Mouse (Mus musculus) cerebellum, adult 2 months (tissue): ENCODE data around the gene Cenpp. TPM values are rescaled to one million over a fixed set of nuclear protein-coding genes. Genes with fewer than 3 reads are reported as not detected.
A peak's percentile ranks its signal among the peaks of the same experiment; 100 is the strongest.

Experiments
- DNase-seq, 2 experiments: peaks; one replicate each; pipeline ENCODE4 v3.0.0; 2021
- H3K27ac ChIP-seq: fragments of 200-500 bp; 2 replicates; pipeline ENCODE4 v1.5.1; 2012; ENCODE audit warnings: low read length, control low read depth, inconsistent platforms; ENCODE audit not compliant: insufficient read depth
- H3K27me3 ChIP-seq: fragments of 200-500 bp; 2 replicates; pipeline ENCODE4 v1.6.1; 2012; ENCODE audit warnings: inconsistent platforms, mild to moderate bottlenecking, low read length, moderate library complexity; ENCODE audit not compliant: control insufficient read depth, insufficient read depth
- H3K4me1 ChIP-seq: fragments of 200-500 bp; 2 replicates; pipeline ENCODE4 v1.6.1; 2011; ENCODE audit warnings: low read length; ENCODE audit not compliant: control insufficient read depth, insufficient read depth
- H3K4me3 ChIP-seq: fragments of 200-500 bp; replicated peaks from 2 replicates; pipeline ENCODE3; 2011; ENCODE audit warnings: mild to moderate bottlenecking, low read depth, low read length, control low read depth; ENCODE audit not compliant: insufficient read depth
- CTCF ChIP-seq: fragments of 200-500 bp; IDR thresholded peaks from 2 replicates; pipeline ENCODE4 v1.5.1; 2011; ENCODE audit warnings: low read depth, mild to moderate bottlenecking, control low read depth, low read length, moderate library complexity, borderline replicate concordance; ENCODE audit not compliant: insufficient read depth
- POLR2A ChIP-seq: fragments of 200-500 bp; IDR thresholded peaks from 2 replicates; pipeline ENCODE4 v1.6.1; 2011; ENCODE audit warnings: low read length, control low read depth, borderline replicate concordance; ENCODE audit not compliant: insufficient read depth
- WGBS: fragments of 180-500 bp; shearing (Covaris S2); methylation state at CpG from one replicate; pipeline ENCODE4 v1.1.7; 2018; 5-methylcytosine and 5-hydroxymethylcytosine counted together
- polyA plus RNA-seq: library from polyadenylated mRNA; depleted of rRNA; stranded (reverse); fragments of >200 nt; gene quantifications from 2 replicates; pipeline ENCODE4 v1.2.3, GENCODE M21; 2012

The Cenpp gene
- polyA plus RNA-seq, 1 experiment, result 0.98 TPM

- WGBS, result 73% methylated on average over 5 of the region's 5 CpGs
- TF ChIP-seq CTCF (no peak), POLR2A (no peak)
- no peaks in the 10 kb centered on the region for H3K27me3 ChIP-seq
- H3K4me1 ChIP-seq, result no peaks in the 10 kb centered on the region
- H3K27ac ChIP-seq, result no peak overlapping the region; the same call in 1 of the 2 replicates
- no peak overlapping the region for H3K4me3 ChIP-seq
- no peak for DNase-seq
Observed at GRCm38 (mm10) chr13:49460692-49461414, 191.7 kb downstream of the Cenpp start.

GRCm38 (mm10) chr13:49460276-49460675 lies 192.3 kb downstream of the Cenpp start:
- no peak for DNase-seq
- H3K4me3 ChIP-seq, result no peak overlapping the region
- H3K4me1 ChIP-seq, result no peaks in the 10 kb centered on the region
- H3K27me3 ChIP-seq, result no peaks in the 10 kb centered on the region
- WGBS, result 93% methylated on average over 4 of the region's 4 CpGs
- peak overlapping the region; percentile 61; the same call in 1 of the 2 replicates for H3K27ac ChIP-seq
- no peak for TF ChIP-seq CTCF
- no peak for TF ChIP-seq POLR2A

- WGBS, result 34% methylated on average over 5 of the region's 5 CpGs
- Histone ChIP-seq H3K4me1 (no peaks in the 10 kb centered on the region), H3K27ac (no peak overlapping the region), H3K27me3 (no peaks in the 10 kb centered on the region), H3K4me3 (no peak overlapping the region)
- peak; percentile 69 to 80 for DNase-seq
- TF ChIP-seq POLR2A (no peak), CTCF (peak; percentile 97)
Observed at GRCm38 (mm10) chr13:49449318-49449749, 203.3 kb downstream of the Cenpp start.

GRCm38 (mm10) chr13:49444451-49444850 lies 208.1 kb downstream of the Cenpp start:
- no peak overlapping the region for H3K27ac ChIP-seq
- H3K4me3 ChIP-seq, result no peak overlapping the region
- no peak for DNase-seq
- TF ChIP-seq CTCF (no peak), POLR2A (no peak)
- H3K4me1 ChIP-seq, result no peaks in the 10 kb centered on the region
- H3K27me3 ChIP-seq, result no peaks in the 10 kb centered on the region
- WGBS, result 93% methylated on average over 6 of the region's 6 CpGs

- Histone ChIP-seq H3K4me3 (no peak overlapping the region), H3K27me3 (no peaks in the 10 kb centered on the region), H3K27ac (peak overlapping the region; percentile 21; the same call in 1 of the 2 replicates), H3K4me1 (no peaks in the 10 kb centered on the region)
- TF ChIP-seq POLR2A (no peak), CTCF (no peak)
- 81% methylated on average over 4 of the region's 4 CpGs for WGBS
- no peak for DNase-seq
Observed at GRCm38 (mm10) chr13:49436170-49436569, 216.4 kb downstream of the Cenpp start.

GRCm38 (mm10) chr13:49435745-49436144 lies 216.8 kb downstream of the Cenpp start:
- DNase-seq, result no peak
- Histone ChIP-seq H3K27me3 (no peaks in the 10 kb centered on the region), H3K4me3 (no peak overlapping the region), H3K4me1 (no peaks in the 10 kb centered on the region), H3K27ac (peak overlapping the region; percentile 21; the same call in 1 of the 2 replicates)
- WGBS, result 80% methylated on average over 1 of the region's 1 CpGs
- TF ChIP-seq CTCF, result no peak
- no peak for TF ChIP-seq POLR2A

GRCm38 (mm10) chr13:49433268-49434029 lies 219.1 kb downstream of the Cenpp start:
- no peak overlapping the region for H3K27ac ChIP-seq

More at GRCm38 (mm10) chr13:49433268-49434029, 219.1 kb downstream of the Cenpp start:
- 0 out of 2 replicates have a peak, but pooled peaks cover under 1% of the 10 kb centered on the region for H3K4me1 ChIP-seq
- no peaks in the 10 kb centered on the region for H3K27me3 ChIP-seq
- no peak for DNase-seq
- no peak overlapping the region for H3K4me3 ChIP-seq
- TF ChIP-seq POLR2A (no peak), CTCF (no peak)
- WGBS, result 94% methylated on average over 2 of the region's 2 CpGs
